Comparison of ENCODE assay signal across 8 mouse cellular contexts in genomic region chr19:40343018-40343417, GRCm38 (mm10).
A peak's percentile ranks its signal among the peaks of the same experiment; 100 is the strongest.
DNase-seq lines count a peak whose midpoint lies in the region; ATAC-seq and TF ChIP-seq lines count a peak whose summit lies in the region.

No protein-coding gene starts in this region.

- TF ChIP-seq POLR2A in cortical plate, adult 2 months (IDR thresholded peaks at IDR 0.05; ENCODE audit: extremely low read depth, insufficient read depth, low read length) = no peak

- H3K36me3 ChIP-seq in hindbrain, embryonic 10.5 days = 0 out of 2 replicates have a peak, but pooled peaks cover 5% of the 10 kb centered on the region
- peaks cover 7% of the 10 kb centered on the region; the same call in 1 of the 2 replicates for H3K36me3 ChIP-seq in hindbrain, embryonic 12.5 days
- peaks cover 3% of the 10 kb centered on the region; the same call in 1 of the 2 replicates for H3K36me3 ChIP-seq in kidney, embryonic 15.5 days

- DNase-seq in hindbrain, embryonic 10.5 days (ENCODE audit: low spot score) = peak; percentile 79
- peak; percentile 52 for DNase-seq in gastrocnemius, postnatal 25 days
- DNase-seq in liver = peak; percentile 85
- peak; percentile 59 to 72 for DNase-seq in spleen, postnatal 14 days (ENCODE audit: low spot score in 2 of 2)

- no peak overlapping the region for H3K4me2 ChIP-seq in hindbrain, embryonic 12.5 days (replicated peaks)
- H3K4me2 ChIP-seq in kidney, embryonic 15.5 days = no peak overlapping the region

- H3K9me3 ChIP-seq in hindbrain, embryonic 10.5 days = no peaks in the 10 kb centered on the region
- no peaks in the 10 kb centered on the region for H3K9me3 ChIP-seq in hindbrain, embryonic 12.5 days (replicated peaks)
- 0 out of 2 replicates have a peak, but pooled peaks cover 2% of the 10 kb centered on the region for H3K9me3 ChIP-seq in kidney, embryonic 15.5 days (replicated peaks)

- H3K27me3 ChIP-seq in hindbrain, embryonic 10.5 days (ENCODE audit: insufficient read depth, poor library complexity, severe bottlenecking) = no peaks in the 10 kb centered on the region
- H3K27me3 ChIP-seq in hindbrain, embryonic 12.5 days = no peaks in the 10 kb centered on the region
- no peaks in the 10 kb centered on the region for H3K27me3 ChIP-seq in kidney, embryonic 15.5 days

- peaks cover 17% of the 10 kb centered on the region for H3K4me1 ChIP-seq in hindbrain, embryonic 10.5 days (replicated peaks)
- H3K4me1 ChIP-seq in hindbrain, embryonic 12.5 days = 0 out of 2 replicates have a peak, but pooled peaks cover 3% of the 10 kb centered on the region
- H3K4me1 ChIP-seq in cortical plate, adult 2 months (ENCODE audit: control insufficient read depth, insufficient read depth, low read length) = no peaks in the 10 kb centered on the region; the same call in 1 of the 2 replicates
- H3K4me1 ChIP-seq in kidney, embryonic 15.5 days = peaks cover 18% of the 10 kb centered on the region; the same call in 1 of the 2 replicates

- 8% methylated on average over 5 of the region's 5 CpGs for WGBS in hindbrain, embryonic 10.5 days
- WGBS in hindbrain, embryonic 12.5 days = 7% methylated on average over 5 of the region's 5 CpGs
- 10% methylated on average over 5 of the region's 5 CpGs for WGBS in kidney, embryonic 15.5 days

- ATAC-seq in hindbrain, embryonic 12.5 days (ENCODE audit: low FRiP score) = no peak
- 0 out of 2 replicates have a peak, but pooled peaks have one; percentile 66 for ATAC-seq in kidney, embryonic 15.5 days (replicated peaks; ENCODE audit: low FRiP score)
- ATAC-seq in monocyte, adult 5-6 weeks (replicated peaks; ENCODE audit: insufficient number of reproducible peaks, low FRiP score, low TSS enrichment, poor library complexity, severe bottlenecking) = peak; percentile 77

- H3K27ac ChIP-seq in hindbrain, embryonic 10.5 days = no peak overlapping the region
- no peak overlapping the region for H3K27ac ChIP-seq in hindbrain, embryonic 12.5 days
- H3K27ac ChIP-seq in cortical plate, adult 2 months (ENCODE audit: insufficient read depth, low read length) = no peak overlapping the region
- H3K27ac ChIP-seq in kidney, embryonic 15.5 days = no peak overlapping the region

- no peak overlapping the region for H3K9ac ChIP-seq in hindbrain, embryonic 12.5 days
- H3K9ac ChIP-seq in kidney, embryonic 15.5 days = no peak overlapping the region

- peak; percentile 93 for TF ChIP-seq CTCF in cortical plate, adult 2 months (IDR thresholded peaks at IDR 0.05; ENCODE audit: extremely low read depth, insufficient read depth, low read length)

- H3K4me3 ChIP-seq in hindbrain, embryonic 10.5 days = no peak overlapping the region
- H3K4me3 ChIP-seq in hindbrain, embryonic 12.5 days = no peak overlapping the region
- H3K4me3 ChIP-seq in cortical plate, adult 2 months (ENCODE audit: insufficient read depth, low read length) = no peak overlapping the region
- no peak overlapping the region for H3K4me3 ChIP-seq in kidney, embryonic 15.5 days (replicated peaks)
